Mouse (Mus musculus): ENCODE results near the gene Trim9. TPM values are rescaled to one million over a fixed set of nuclear protein-coding genes. Genes with fewer than 3 reads are reported as not detected.

The Trim9 gene
- total and polyA plus RNA-seq, 3 experiments = not detected

GRCm38 (mm10) chr12:70227121-70227932 lies 120.1 kb downstream of the Trim9 start (continued):
- TF ChIP-seq ETS1 (IDR thresholded peaks at IDR 0.05; ENCODE audit: low read depth, low read length) (peak; percentile 53), ZMIZ1 (IDR thresholded peaks at IDR 0.05; ENCODE audit: low read depth, low read length) (peak; percentile 94), HCFC1 (IDR thresholded peaks at IDR 0.05; ENCODE audit: low read depth, low read length) (0 out of 2 replicates have a peak, but pooled peaks have one; percentile 46), USF1 (IDR thresholded peaks at IDR 0.05; ENCODE audit: low read depth, low read length) (0 out of 2 replicates have a peak, but pooled peaks have one; percentile 48), TBP (IDR thresholded peaks at IDR 0.05; ENCODE audit: low read depth, low read length) (peak; percentile 84), USF2 (IDR thresholded peaks at IDR 0.05; ENCODE audit: borderline replicate concordance in 1 of 2, insufficient read depth in 1 of 2, low read depth in 1 of 2, low read length in 2 of 2) (no peak), ELF1 (IDR thresholded peaks at IDR 0.05; ENCODE audit: low read depth, low read length) (peak; percentile 29; the same call in 1 of the 2 replicates)

GRCm38 (mm10) chr12:70226655-70227054 lies 120.8 kb downstream of the Trim9 start:
- Histone ChIP-seq H3K79me2 (ENCODE audit: control insufficient read depth, insufficient read depth, low read length, poor library complexity) (no peaks in the 10 kb centered on the region; the same call in 1 of the 2 replicates), H3K9ac (ENCODE audit: control insufficient read depth, low read depth, low read length, poor library complexity, severe bottlenecking) (peak overlapping the region; percentile 72)

DNA sequence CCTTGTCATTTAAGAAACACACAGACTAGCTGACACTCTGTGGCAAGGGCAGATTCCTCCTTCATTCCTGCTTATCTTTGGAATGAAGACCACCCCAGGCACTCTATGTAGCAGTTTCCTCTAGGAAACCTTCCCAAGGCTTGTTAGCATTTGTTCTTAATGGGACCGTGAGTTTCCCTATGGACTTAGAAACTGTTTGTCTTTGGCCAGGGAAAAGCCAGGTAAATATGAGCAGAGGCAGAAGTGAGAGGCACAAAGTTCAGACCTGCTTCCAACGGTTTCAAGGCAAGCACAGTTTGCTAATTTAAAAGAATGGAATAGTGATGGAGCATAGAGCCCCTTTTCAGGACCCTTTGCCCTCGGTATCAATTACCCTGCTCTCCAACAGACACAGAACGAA lies 124.1 kb downstream of the Trim9 start:
- TF ChIP-seq HCFC1 (IDR thresholded peaks at IDR 0.05; ENCODE audit: low read depth, low read length) (no peak), USF2 (IDR thresholded peaks at IDR 0.05; ENCODE audit: borderline replicate concordance in 1 of 2, insufficient read depth in 1 of 2, low read depth in 1 of 2, low read length in 2 of 2) (no peak), ZNF384 (IDR thresholded peaks at IDR 0.05; ENCODE audit: low read depth, low read length) (no peak), EP300 (IDR thresholded peaks at IDR 0.05; ENCODE audit: low read depth in 1 of 2, low read length in 2 of 2) (no peak), TBP (IDR thresholded peaks at IDR 0.05; ENCODE audit: low read depth, low read length) (no peak), TCF12 (IDR thresholded peaks at IDR 0.05; ENCODE audit: low read depth, low read length) (no peak), SMC3 (IDR thresholded peaks at IDR 0.05; ENCODE audit: low read depth, low read length) (no peak), POLR2A (IDR thresholded peaks at IDR 0.05; ENCODE audit: control insufficient read depth in 1 of 2, insufficient read depth in 1 of 2, low read depth in 1 of 2, low read length in 2 of 2, poor library complexity in 1 of 2) (no peak), UBTF (IDR thresholded peaks at IDR 0.05; ENCODE audit: borderline replicate concordance, insufficient read depth, low read depth, low read length) (no peak), CTCF (IDR thresholded peaks at IDR 0.05 in 2 of 3, conservative IDR thresholded peaks at IDR 0.05 in 1 of 3; ENCODE audit: control insufficient read depth in 1 of 3, insufficient read depth in 1 of 3, low read depth in 2 of 3, low read length in 3 of 3, poor library complexity in 1 of 3, severe bottlenecking in 1 of 3) (no peak), JUND (IDR thresholded peaks at IDR 0.05; ENCODE audit: low read depth, low read length) (no peak), CHD2 (IDR thresholded peaks at IDR 0.05; ENCODE audit: low read length) (no peak), MXI1 (IDR thresholded peaks at IDR 0.05; ENCODE audit: low read depth, low read length) (no peak), MEF2A (IDR thresholded peaks at IDR 0.05; ENCODE audit: extremely low read depth, insufficient replicate concordance, low read depth, low read length, poor library complexity, severe bottlenecking) (no peak)
- Histone ChIP-seq H3K4me1 (ENCODE audit: control insufficient read depth in 1 of 2, insufficient read depth in 2 of 2, low read length in 2 of 2) (peaks cover 6 to 14% of the 10 kb centered on the region in 2 experiments), H3K27me3 (ENCODE audit: control insufficient read depth in 1 of 2, insufficient read depth in 2 of 2, low read length in 2 of 2) (no peaks in the 10 kb centered on the region), H3K9ac (ENCODE audit: control insufficient read depth, low read depth, low read length, poor library complexity, severe bottlenecking) (no peak overlapping the region), H3K4me3 (ENCODE audit: control insufficient read depth in 1 of 2, insufficient read depth in 1 of 2, low read depth in 2 of 2, low read length in 2 of 2) (no peak overlapping the region), H3K27ac (ENCODE audit: control insufficient read depth, low read depth, low read length) (no peak overlapping the region), H3K79me2 (ENCODE audit: control insufficient read depth, insufficient read depth, low read length, poor library complexity) (no peaks in the 10 kb centered on the region; the same call in 1 of the 2 replicates), H3K36me3 (ENCODE audit: control insufficient read depth in 1 of 2, insufficient read depth in 2 of 2, low read length in 2 of 2) (peaks cover 0 to 5% of the 10 kb centered on the region in 2 experiments; a peak in 2 of 4 replicates), H3K9me3 (replicated peaks; ENCODE audit: insufficient read depth, low read length) (no peaks in the 10 kb centered on the region)
- DNase-seq (ENCODE audit: low read depth, low spot score) = no peak

More at GRCm38 (mm10) chr12:70226655-70227054, 120.8 kb downstream of the Trim9 start:
- Histone ChIP-seq H3K4me1 (ENCODE audit: control insufficient read depth in 1 of 2, insufficient read depth in 2 of 2, low read length in 2 of 2) (peaks cover 13 to 23% of the 10 kb centered on the region in 2 experiments), H3K4me3 (ENCODE audit: control insufficient read depth in 1 of 2, insufficient read depth in 1 of 2, low read depth in 2 of 2, low read length in 2 of 2) (peak overlapping the region; percentile 77 to 90), H3K36me3 (ENCODE audit: control insufficient read depth in 1 of 2, insufficient read depth in 2 of 2, low read length in 2 of 2) (peaks cover 0 to 15% of the 10 kb centered on the region in 2 experiments; a peak in 2 of 4 replicates), H3K27me3 (ENCODE audit: control insufficient read depth in 1 of 2, insufficient read depth in 2 of 2, low read length in 2 of 2) (no peaks in the 10 kb centered on the region), H3K27ac (ENCODE audit: control insufficient read depth, low read depth, low read length) (no peak overlapping the region), H3K9me3 (replicated peaks; ENCODE audit: insufficient read depth, low read length) (no peaks in the 10 kb centered on the region)
- TF ChIP-seq USF2 (IDR thresholded peaks at IDR 0.05; ENCODE audit: borderline replicate concordance in 1 of 2, insufficient read depth in 1 of 2, low read depth in 1 of 2, low read length in 2 of 2) (no peak), ZMIZ1 (IDR thresholded peaks at IDR 0.05; ENCODE audit: low read depth, low read length) (no peak), BHLHE40 (IDR thresholded peaks at IDR 0.05; ENCODE audit: borderline replicate concordance, low read depth, low read length) (no peak), NELFE (IDR thresholded peaks at IDR 0.05; ENCODE audit: low read depth, low read length) (no peak), SMC3 (IDR thresholded peaks at IDR 0.05; ENCODE audit: low read depth, low read length) (no peak), HCFC1 (IDR thresholded peaks at IDR 0.05; ENCODE audit: low read depth, low read length) (no peak), MEF2A (IDR thresholded peaks at IDR 0.05; ENCODE audit: extremely low read depth, insufficient replicate concordance, low read depth, low read length, poor library complexity, severe bottlenecking) (no peak)
- DNase-seq (ENCODE audit: low read depth, low spot score) = no peak
